Mouse (Mus musculus) spleen, adult 2 months (tissue): Measurements from ENCODE around the gene Dst.

Experiments used
- CTCF ChIP-seq: fragments of 200-500 bp; IDR thresholded peaks from 2 replicates; pipeline ENCODE4 v1.5.1; 2011; ENCODE audit warnings: mild to moderate bottlenecking, inconsistent platforms; ENCODE audit not compliant: insufficient read depth, insufficient read length, insufficient replicate concordance; ENCODE audit errors: extremely low read depth
- POLR2A ChIP-seq: fragments of 200-500 bp; IDR thresholded peaks from 2 replicates; pipeline ENCODE4 v1.6.1; 2011; ENCODE audit warnings: low read depth, low read length, inconsistent platforms

- TF ChIP-seq CTCF (no peak), POLR2A (no peak)
These were observed 161.7 kb downstream of the Dst start for GRCm38 (mm10) chr1:34069514-34070290.
